Mouse (Mus musculus): ENCODE data around the gene Enkur. TPM values are rescaled to one million over a fixed set of nuclear protein-coding genes. Genes with fewer than 3 reads are reported as not detected.

Enkur gene
- polyA plus RNA-seq, 1 experiment from 2014 or later, result 1.9 TPM

DNA sequence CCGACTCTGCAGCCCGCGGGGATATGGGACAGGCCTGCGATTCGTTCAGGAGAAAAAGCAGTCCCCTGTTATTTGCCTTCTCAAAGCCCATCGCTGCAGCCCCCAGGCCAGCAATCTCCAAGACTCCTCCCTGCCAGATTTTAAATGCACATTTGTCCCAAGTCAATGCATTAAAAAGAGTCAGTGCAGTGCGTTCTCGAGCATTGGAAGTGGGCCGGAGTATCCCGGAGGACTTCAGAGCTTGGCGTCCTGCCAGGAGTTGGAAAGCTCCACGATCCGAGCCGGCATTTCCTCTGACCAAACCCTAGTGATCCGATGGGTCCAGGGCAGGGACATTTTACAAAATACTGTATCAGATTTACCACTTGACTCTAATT lies 63.0 kb downstream of the Enkur start:
- ChIA-PET POLR2A (interaction anchor here (1.0 kb wide), 1 partner anchor 14 kb away, joined by 3 read pairs; no protein-coding TSS in a partner anchor), CTCF (interaction anchor here (0.7 kb wide), 1 partner anchor 16 kb away, joined by 3 read pairs; no protein-coding TSS in a partner anchor)
- H3K27me3 ChIP-seq, result no peaks in the 10 kb centered on the region
- TF ChIP-seq CTCF (IDR thresholded peaks at IDR 0.05), result no peak
- no peak for ATAC-seq
- DNase-seq (ENCODE audit: low read depth, low spot score), result no peak
- in situ Hi-C loops (cut with MboI; ENCODE audit: low pct_unique_long_range_greater_than_20kb), result no loop called here

DNA sequence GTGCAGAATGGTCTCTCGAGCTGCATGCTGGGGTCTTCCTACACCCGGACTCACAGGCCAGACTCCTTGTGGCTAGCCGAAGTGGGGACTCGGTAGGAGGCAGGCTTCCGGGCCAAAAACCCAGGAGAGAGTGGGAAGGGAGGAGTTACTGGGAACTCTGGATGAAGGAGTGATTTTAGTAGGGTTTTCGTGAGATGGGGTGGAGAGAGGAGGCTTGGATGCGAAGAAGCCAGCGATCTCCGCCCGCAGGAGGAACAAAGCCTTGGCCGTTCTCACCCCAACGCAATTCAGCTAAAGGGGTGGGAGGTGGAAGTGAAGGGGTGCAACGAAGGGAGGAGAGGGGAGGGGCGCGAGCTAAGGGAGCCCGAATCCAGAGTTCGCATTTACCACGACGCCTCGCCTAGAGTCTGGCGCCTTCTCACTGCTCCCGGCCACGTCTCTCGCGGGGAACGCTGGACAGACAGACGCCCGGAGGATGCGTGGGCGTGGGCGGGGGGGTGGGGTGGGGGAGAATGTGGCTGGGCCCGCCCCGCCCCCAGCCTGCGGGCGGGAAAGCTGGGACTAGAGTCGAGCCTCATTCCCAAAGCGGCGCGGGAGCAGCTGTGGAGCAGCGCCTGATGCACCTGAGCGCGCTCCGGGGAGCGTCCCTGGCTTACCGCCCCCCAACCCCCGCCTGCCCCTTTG lies 63.5 kb downstream of the Enkur start:
- no peaks in the 10 kb centered on the region for H3K27me3 ChIP-seq
- CTCF ChIA-PET, result interaction anchor here (0.7 kb wide), 1 partner anchor 39 kb away, joined by 3 read pairs; no protein-coding TSS in a partner anchor
- POLR2A ChIA-PET, result interaction anchor here (1.0 kb wide), 1 partner anchor 14 kb away, joined by 3 read pairs; no protein-coding TSS in a partner anchor
- DNase-seq (ENCODE audit: low read depth, low spot score) (no peak), ATAC-seq (no peak)
- in situ Hi-C loops (cut with MboI; ENCODE audit: low pct_unique_long_range_greater_than_20kb), result no loop called here
- TF ChIP-seq CTCF (IDR thresholded peaks at IDR 0.05), result no peak

DNA sequence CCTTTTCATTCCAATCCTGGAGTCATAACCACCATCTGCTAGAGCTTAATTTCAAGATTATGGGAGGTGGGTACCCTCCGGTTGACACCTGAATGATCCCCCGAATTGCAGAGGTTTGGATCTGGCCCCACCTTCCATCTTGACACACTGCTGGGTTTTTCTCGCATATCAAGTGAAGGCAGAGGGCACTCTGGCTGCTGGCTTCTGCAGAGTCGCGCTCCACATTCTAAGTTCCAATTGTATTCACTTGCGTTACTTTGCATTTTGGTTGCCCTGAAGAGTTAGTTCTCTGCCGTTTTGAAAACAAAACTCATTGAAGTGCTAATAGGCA lies 64.0 kb downstream of the Enkur start:
- CTCF ChIA-PET, result interaction anchor here (0.7 kb wide), 1 partner anchor 39 kb away, joined by 3 read pairs; no protein-coding TSS in a partner anchor
- POLR2A ChIA-PET, result no interaction called here
- DNase-seq (ENCODE audit: low read depth, low spot score) (no peak), ATAC-seq (no peak)
- no peak for TF ChIP-seq CTCF (IDR thresholded peaks at IDR 0.05)
- in situ Hi-C loops (cut with MboI; ENCODE audit: low pct_unique_long_range_greater_than_20kb), result no loop called here
- H3K27me3 ChIP-seq, result no peaks in the 10 kb centered on the region

Other genes starting within 250 kb of the Enkur start
- gene Arhgap21, start 236.5 kb downstream of the Enkur start, polyA plus RNA-seq (2021), result 42.9 TPM
- 10.0 TPM for gene Thnsl1, start 359 bp upstream of the Enkur start, polyA plus RNA-seq (2021)
- 0.01 TPM for gene Gpr158, start 162.2 kb upstream of the Enkur start, polyA plus RNA-seq (2021)